Mouse (Mus musculus): Measurements from ENCODE around the gene Mdh2. TPM values are rescaled to one million over a fixed set of nuclear protein-coding genes. Genes with fewer than 3 reads are reported as not detected.

Mdh2 gene
- polyA plus RNA-seq, 2 experiments = 224 to 307 TPM

DNA sequence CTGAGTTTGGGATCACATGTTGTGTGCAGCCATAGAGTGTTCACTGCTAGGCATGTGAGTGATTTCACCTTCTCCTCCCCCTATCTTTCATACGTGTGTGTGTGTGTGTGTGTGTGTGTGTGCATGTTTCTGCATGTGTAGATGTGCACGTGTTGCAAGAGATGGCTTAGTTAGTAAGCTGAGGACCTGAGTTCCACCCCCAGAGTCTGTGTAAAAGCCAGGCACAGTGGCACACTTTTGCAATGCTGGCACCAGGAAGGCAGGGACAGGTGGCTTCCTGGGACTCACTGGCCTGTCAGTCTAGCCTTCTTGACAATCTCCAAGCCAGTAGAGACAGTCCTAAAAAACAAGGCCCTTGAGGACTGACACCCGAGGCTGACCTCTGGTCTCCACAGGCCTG is 13.3 kb upstream of the Mdh2 start:
- no peak overlapping the region for H3K4me3 ChIP-seq (ENCODE audit: insufficient read depth in 1 of 2, low read depth in 2 of 2, low read length in 2 of 2)
- H3K4me2 ChIP-seq (ENCODE audit: low read depth) = no peak overlapping the region
- no peak for DNase-seq (ENCODE audit: low read depth in 3 of 3, low spot score in 3 of 3)
- H3K27ac ChIP-seq = no peak overlapping the region
- 41% methylated on average over 3 of the region's 3 CpGs for WGBS (ENCODE audit: insufficient replicate concordance)
- ATAC-seq (ENCODE audit: insufficient read depth) = no peak
- no peaks in the 10 kb centered on the region for H3K27me3 ChIP-seq (ENCODE audit: control insufficient read depth, insufficient read depth, low read length)
- H3K9ac ChIP-seq (replicated peaks) = no peak overlapping the region
- no peaks in the 10 kb centered on the region for H3K4me1 ChIP-seq (replicated peaks; ENCODE audit: control insufficient read depth in 2 of 2, insufficient read depth in 2 of 2, low read length in 1 of 2)
- no peak for TF ChIP-seq CTCF (IDR thresholded peaks at IDR 0.05; ENCODE audit: low read depth)
- no peak for TF ChIP-seq EP300 (IDR thresholded peaks at IDR 0.05; ENCODE audit: low read depth)
- H3K36me3 ChIP-seq (replicated peaks; ENCODE audit: control insufficient read depth, insufficient read depth, low read depth) = no peaks in the 10 kb centered on the region
- no peaks in the 10 kb centered on the region for H3K9me3 ChIP-seq (ENCODE audit: control insufficient read depth, low read length)

DNA sequence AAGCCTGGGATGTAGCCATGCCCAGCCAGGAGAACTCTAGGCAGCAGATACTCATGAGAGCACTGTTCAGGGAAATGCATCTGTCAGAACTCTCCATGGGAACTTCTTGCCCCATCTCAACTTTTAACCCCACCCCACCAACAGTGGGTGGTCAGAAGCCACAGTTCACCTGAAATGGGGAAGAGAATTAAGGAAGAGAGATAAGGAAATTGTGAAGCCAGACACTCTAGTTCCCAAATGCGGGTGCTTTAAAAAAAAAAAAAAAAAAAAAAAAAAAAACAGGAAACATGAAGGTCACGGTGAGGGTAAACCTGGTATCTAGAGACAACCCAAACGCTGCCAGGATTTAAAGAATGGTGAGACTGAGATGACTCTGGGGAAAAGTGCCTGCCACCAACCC is 5.8 kb upstream of the Mdh2 start:
- no peaks in the 10 kb centered on the region for H3K9me3 ChIP-seq (ENCODE audit: control insufficient read depth, low read length)
- H3K4me3 ChIP-seq (ENCODE audit: insufficient read depth in 1 of 2, low read depth in 2 of 2, low read length in 2 of 2) = no peak overlapping the region
- no peaks in the 10 kb centered on the region for H3K36me3 ChIP-seq (replicated peaks; ENCODE audit: control insufficient read depth, insufficient read depth, low read depth)
- H3K27me3 ChIP-seq (ENCODE audit: control insufficient read depth, insufficient read depth, low read length) = no peaks in the 10 kb centered on the region
- ATAC-seq (ENCODE audit: insufficient read depth) (no peak), DNase-seq (ENCODE audit: low read depth in 3 of 3, low spot score in 3 of 3) (no peak)
- no peak for TF ChIP-seq CTCF (IDR thresholded peaks at IDR 0.05; ENCODE audit: low read depth)
- no peak for TF ChIP-seq EP300 (IDR thresholded peaks at IDR 0.05; ENCODE audit: low read depth)
- H3K27ac ChIP-seq = no peak overlapping the region
- 11% methylated on average over 3 of the region's 3 CpGs for WGBS (ENCODE audit: insufficient replicate concordance)
- no peak overlapping the region for H3K4me2 ChIP-seq (ENCODE audit: low read depth)
- peaks cover 3 to 5% of the 10 kb centered on the region in 2 experiments for H3K4me1 ChIP-seq (replicated peaks; ENCODE audit: control insufficient read depth in 2 of 2, insufficient read depth in 2 of 2, low read length in 1 of 2)
- no peak overlapping the region for H3K9ac ChIP-seq (replicated peaks)

DNA sequence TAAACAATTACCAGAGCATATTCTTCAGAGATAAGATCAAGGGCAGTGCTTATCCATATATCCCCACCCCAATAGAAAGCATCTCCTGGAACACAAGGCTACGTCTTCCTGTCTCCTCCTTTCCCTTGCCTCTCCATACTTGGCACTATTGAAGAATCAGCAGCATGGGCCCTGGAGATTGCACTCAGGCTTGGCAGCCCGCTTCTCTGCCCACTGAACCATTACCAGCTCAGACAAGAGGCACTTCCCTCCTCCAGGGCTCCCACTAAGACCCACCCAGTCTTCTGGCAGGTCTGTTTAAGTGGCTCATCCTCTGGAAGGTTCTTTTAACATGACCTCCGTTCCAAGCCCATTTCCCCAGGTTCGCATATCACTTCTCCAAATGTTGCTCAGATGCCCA is 1.7 kb upstream of the Mdh2 start:
- no peak for ATAC-seq (ENCODE audit: insufficient read depth)
- WGBS (ENCODE audit: insufficient replicate concordance) = 73% methylated on average over 4 of the region's 4 CpGs
- Histone ChIP-seq H3K4me3 (ENCODE audit: insufficient read depth in 1 of 2, low read depth in 2 of 2, low read length in 2 of 2) (no peak overlapping the region), H3K4me2 (ENCODE audit: low read depth) (no peak overlapping the region), H3K27ac (no peak overlapping the region), H3K36me3 (replicated peaks; ENCODE audit: control insufficient read depth, insufficient read depth, low read depth) (no peaks in the 10 kb centered on the region; the same call in 1 of the 2 replicates), H3K9ac (replicated peaks) (no peak overlapping the region), H3K9me3 (ENCODE audit: control insufficient read depth, low read length) (no peaks in the 10 kb centered on the region), H3K27me3 (ENCODE audit: control insufficient read depth, insufficient read depth, low read length) (no peaks in the 10 kb centered on the region), H3K4me1 (replicated peaks; ENCODE audit: control insufficient read depth in 2 of 2, insufficient read depth in 2 of 2, low read length in 1 of 2) (peaks cover 13 to 24% of the 10 kb centered on the region in 2 experiments)
- TF ChIP-seq CTCF (IDR thresholded peaks at IDR 0.05; ENCODE audit: low read depth) = no peak
- TF ChIP-seq EP300 (IDR thresholded peaks at IDR 0.05; ENCODE audit: low read depth) = no peak
- no peak for DNase-seq (ENCODE audit: low read depth in 3 of 3, low spot score in 3 of 3)

DNA sequence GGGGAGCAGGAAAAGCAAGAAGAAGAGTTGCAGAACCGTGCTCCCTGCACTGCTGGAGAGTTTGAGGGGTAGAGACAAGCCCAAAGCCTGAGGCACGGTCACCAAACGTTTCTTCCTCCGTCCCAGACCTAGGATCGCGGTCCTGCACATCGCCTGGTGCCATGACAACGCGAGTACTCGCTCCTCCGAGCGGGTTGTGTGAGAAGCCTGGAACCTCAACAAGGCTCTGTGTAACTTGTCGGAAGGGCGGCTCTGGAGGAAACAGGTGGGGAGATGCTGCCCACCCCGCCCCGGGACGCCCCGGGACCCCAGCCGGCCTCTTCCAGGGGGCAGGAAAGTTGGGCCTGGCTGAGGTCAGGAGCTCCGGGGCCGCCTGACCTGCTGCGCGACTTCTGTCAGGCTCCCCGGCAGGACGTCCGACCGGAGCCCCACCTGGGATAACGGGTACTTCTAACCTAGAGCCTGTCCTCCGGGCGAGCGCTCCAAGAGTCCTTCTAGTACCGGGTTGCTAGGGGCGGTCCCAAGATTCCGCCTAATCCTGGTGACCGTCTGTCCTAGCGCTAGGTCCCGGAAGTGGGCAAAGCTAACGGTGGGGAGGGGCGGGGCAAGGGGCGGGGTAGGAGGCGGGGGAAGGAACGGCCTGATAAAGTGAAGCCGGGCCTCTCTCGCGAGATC is 347 bp upstream of the Mdh2 start, which contains the start of gene Styxl1:
Gene Styxl1 (minus strand): TSS at position 590 of the 675 bp plus-strand sequence.
- Histone ChIP-seq H3K4me2 (ENCODE audit: low read depth) (peak within 1 kb of the TSS; percentile 96), H3K27me3 (ENCODE audit: control insufficient read depth, insufficient read depth, low read length) (no peaks in the 10 kb centered on the region), H3K9me3 (ENCODE audit: control insufficient read depth, low read length) (no peaks in the 10 kb centered on the region), H3K36me3 (replicated peaks; ENCODE audit: control insufficient read depth, insufficient read depth, low read depth) (peaks cover 5% of the 10 kb centered on the region), H3K4me1 (replicated peaks; ENCODE audit: control insufficient read depth in 2 of 2, insufficient read depth in 2 of 2, low read length in 1 of 2) (peaks cover 13 to 25% of the 10 kb centered on the region in 2 experiments), H3K27ac (peak within 1 kb of the TSS; percentile 64), H3K9ac (replicated peaks) (peak within 1 kb of the TSS; percentile 92), H3K4me3 (ENCODE audit: insufficient read depth in 1 of 2, low read depth in 2 of 2, low read length in 2 of 2) (peak within 1 kb of the TSS; percentile 70 to 90)
- peak; percentile 91 for ATAC-seq (ENCODE audit: insufficient read depth)
- peak in 1 of 3 experiments; percentile 35 for DNase-seq (ENCODE audit: low read depth in 3 of 3, low spot score in 3 of 3)
- WGBS (ENCODE audit: insufficient replicate concordance) = under 1% methylated on average over 45 of the region's 45 CpGs
- TF ChIP-seq CTCF (IDR thresholded peaks at IDR 0.05; ENCODE audit: low read depth) (no peak), EP300 (IDR thresholded peaks at IDR 0.05; ENCODE audit: low read depth) (no peak)

DNA sequence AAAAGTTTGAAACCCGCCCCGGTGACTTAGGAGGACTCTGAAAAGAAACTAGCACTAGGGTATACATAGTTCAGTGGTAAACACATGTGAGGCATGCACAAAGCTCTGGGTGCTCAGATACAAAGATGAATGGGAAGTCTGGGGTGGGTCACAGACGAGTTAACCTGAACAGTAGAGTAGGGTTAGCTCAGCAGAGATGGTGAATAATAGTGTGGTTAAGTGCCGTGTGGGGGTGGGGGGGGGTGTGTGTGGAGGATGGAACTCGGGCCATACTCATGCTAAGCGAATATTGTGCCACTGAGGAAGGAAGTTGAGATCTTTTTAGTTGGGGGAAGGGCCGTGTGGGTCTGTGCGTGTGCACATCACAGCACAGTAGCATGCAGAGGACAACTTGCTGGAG is 2.1 kb downstream of the Mdh2 start:
- H3K27me3 ChIP-seq (ENCODE audit: control insufficient read depth, insufficient read depth, low read length) = no peaks in the 10 kb centered on the region
- H3K27ac ChIP-seq = no peak overlapping the region
- WGBS (ENCODE audit: insufficient replicate concordance) = 44% methylated on average over 8 of the region's 8 CpGs
- H3K9me3 ChIP-seq (ENCODE audit: control insufficient read depth, low read length) = no peaks in the 10 kb centered on the region
- ATAC-seq (ENCODE audit: insufficient read depth) (no peak), DNase-seq (ENCODE audit: low read depth in 3 of 3, low spot score in 3 of 3) (no peak)
- peaks cover 24% of the 10 kb centered on the region for H3K36me3 ChIP-seq (replicated peaks; ENCODE audit: control insufficient read depth, insufficient read depth, low read depth)
- TF ChIP-seq CTCF (IDR thresholded peaks at IDR 0.05; ENCODE audit: low read depth) (no peak), EP300 (IDR thresholded peaks at IDR 0.05; ENCODE audit: low read depth) (no peak)
- H3K4me1 ChIP-seq (replicated peaks; ENCODE audit: control insufficient read depth in 2 of 2, insufficient read depth in 2 of 2, low read length in 1 of 2) = peaks cover 13 to 25% of the 10 kb centered on the region in 2 experiments
- H3K9ac ChIP-seq (replicated peaks) = no peak overlapping the region
- peak overlapping the region; percentile 70 for H3K4me2 ChIP-seq (ENCODE audit: low read depth)
- peak overlapping the region; percentile 29 to 70; a peak in 2 of 4 replicates for H3K4me3 ChIP-seq (ENCODE audit: insufficient read depth in 1 of 2, low read depth in 2 of 2, low read length in 2 of 2)
